8 mouse cellular contexts compared by ENCODE assay signal in the genomic region with DNA sequence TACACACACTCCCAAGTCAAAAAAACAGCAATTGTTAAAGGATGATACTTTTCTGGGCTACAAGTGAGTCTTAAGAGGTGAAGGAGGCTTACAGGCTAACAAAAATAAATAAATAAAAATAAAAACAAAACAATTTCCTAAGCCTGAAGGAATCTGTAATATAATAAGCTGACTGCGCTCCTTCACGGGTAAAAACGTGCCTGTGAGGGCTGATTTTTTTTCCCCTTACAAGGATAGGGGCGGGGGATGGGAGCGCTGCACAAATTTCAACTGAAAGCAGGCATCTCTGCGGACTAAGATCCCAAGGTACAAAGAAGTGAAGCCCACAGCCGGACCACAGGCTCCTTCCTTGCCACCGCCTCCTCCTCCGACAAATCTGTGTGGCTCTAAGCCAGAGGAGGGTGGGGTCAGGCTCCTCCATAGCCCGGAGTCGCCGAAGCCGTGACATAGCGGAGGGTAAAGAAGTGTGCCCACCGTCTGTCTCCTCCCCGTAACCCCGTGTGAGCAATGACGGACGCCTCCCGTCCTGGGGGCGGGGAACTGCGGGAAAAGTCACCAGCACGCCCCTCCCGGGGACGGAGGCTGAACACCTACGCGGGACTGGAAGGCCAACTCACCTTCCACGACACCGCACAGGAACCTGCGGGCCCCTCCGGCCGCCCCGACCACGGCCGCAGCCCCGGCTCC. TPM values are rescaled to one million over a fixed set of nuclear protein-coding genes. Genes with fewer than 3 reads are reported as not detected.
DNase-seq lines count a peak whose midpoint lies in the region; ATAC-seq lines count a peak whose summit lies in the region.

No protein-coding gene starts in this region.

- peak; percentile 34 for ATAC-seq in embryonic facial prominence, embryonic 13.5 days (ENCODE audit: insufficient number of reproducible peaks, insufficient read depth, low FRiP score, low TSS enrichment, low read depth)
- ATAC-seq in limb, embryonic 13.5 days (ENCODE audit: low FRiP score, low read depth): peak; percentile 33; the same call in 1 of the 2 replicates
- ATAC-seq in midbrain, embryonic 15.5 days (replicated peaks): peak; percentile 26

- H3K27ac ChIP-seq in embryonic facial prominence, embryonic 13.5 days: peak overlapping the region; percentile 98
- H3K27ac ChIP-seq in limb, embryonic 13.5 days: peak overlapping the region; percentile 96
- H3K27ac ChIP-seq in midbrain, embryonic 15.5 days: peak overlapping the region; percentile 99

- peak; percentile 90 for DNase-seq in 3T3-L1 (ENCODE audit: low read depth, low spot score)
- peak; percentile 30 to 60 for DNase-seq in adrenal gland, postnatal 4 days (ENCODE audit: low spot score in 2 of 2)
- peak; percentile 68 to 70 for DNase-seq in heart, adult 9 months (ENCODE audit: low spot score in 2 of 2)
- DNase-seq in kidney, adult 9 months: peak; percentile 82
- peak; percentile 80 to 82 for DNase-seq in spleen, postnatal 10 days (ENCODE audit: low spot score in 2 of 2)

- H3K9ac ChIP-seq in embryonic facial prominence, embryonic 13.5 days: peak overlapping the region; percentile 98
- H3K9ac ChIP-seq in limb, embryonic 13.5 days: peak overlapping the region; percentile 99
- peak overlapping the region; percentile 89 for H3K9ac ChIP-seq in midbrain, embryonic 15.5 days

- peak overlapping the region; percentile 99 for H3K4me3 ChIP-seq in embryonic facial prominence, embryonic 13.5 days
- H3K4me3 ChIP-seq in limb, embryonic 13.5 days: peak overlapping the region; percentile 100
- H3K4me3 ChIP-seq in midbrain, embryonic 15.5 days: peak overlapping the region; percentile 88

- under 1% methylated on average over 36 of the region's 36 CpGs for WGBS in embryonic facial prominence, embryonic 13.5 days
- under 1% methylated on average over 36 of the region's 36 CpGs for WGBS in limb, embryonic 13.5 days
- under 1% methylated on average over 36 of the region's 36 CpGs for WGBS in midbrain, embryonic 15.5 days

- no peaks in the 10 kb centered on the region for H3K9me3 ChIP-seq in embryonic facial prominence, embryonic 13.5 days
- H3K9me3 ChIP-seq in limb, embryonic 13.5 days: no peaks in the 10 kb centered on the region
- H3K9me3 ChIP-seq in midbrain, embryonic 15.5 days: no peaks in the 10 kb centered on the region

- peaks cover 27% of the 10 kb centered on the region for H3K36me3 ChIP-seq in embryonic facial prominence, embryonic 13.5 days
- peaks cover 29% of the 10 kb centered on the region for H3K36me3 ChIP-seq in limb, embryonic 13.5 days
- H3K36me3 ChIP-seq in midbrain, embryonic 15.5 days (replicated peaks): 0 out of 2 replicates have a peak, but pooled peaks cover 9% of the 10 kb centered on the region

- no peaks in the 10 kb centered on the region for H3K27me3 ChIP-seq in embryonic facial prominence, embryonic 13.5 days
- no peaks in the 10 kb centered on the region for H3K27me3 ChIP-seq in limb, embryonic 13.5 days
- no peaks in the 10 kb centered on the region for H3K27me3 ChIP-seq in midbrain, embryonic 15.5 days (replicated peaks)

- H3K4me2 ChIP-seq in embryonic facial prominence, embryonic 13.5 days: peak overlapping the region; percentile 62
- peak overlapping the region; percentile 74 for H3K4me2 ChIP-seq in limb, embryonic 13.5 days (replicated peaks)
- peak overlapping the region; percentile 62 for H3K4me2 ChIP-seq in midbrain, embryonic 15.5 days

- H3K4me1 ChIP-seq in embryonic facial prominence, embryonic 13.5 days: peaks cover 28% of the 10 kb centered on the region
- peaks cover 29% of the 10 kb centered on the region for H3K4me1 ChIP-seq in limb, embryonic 13.5 days
- peaks cover 37% of the 10 kb centered on the region for H3K4me1 ChIP-seq in midbrain, embryonic 15.5 days

RNA-seq across cellular contexts. Expression of a gene that starts 1.2 kb away (rescaled TPM):
- 100 to 1,000 TPM; 105 to 123 TPM for total RNA-seq in adrenal gland, postnatal 4 days (2021)
- polyA plus RNA-seq in embryonic facial prominence, embryonic 13.5 days (2015; fragmentation: Nextera tagmentation; extraction: Ambion mirVana): 70.7 and 74.5 TPM in 2 replicates
- polyA plus RNA-seq in limb, embryonic 13.5 days (2015; fragmentation: Nextera tagmentation; extraction: Ambion mirVana): 66.0 and 68.2 TPM in 2 replicates
- polyA plus RNA-seq in midbrain, embryonic 15.5 days (2015; fragmentation: Nextera tagmentation; extraction: Ambion mirVana): 91.4 TPM in 2 replicates

RNA-seq across cellular contexts. Expression of a gene that starts 33.1 kb away (rescaled TPM):
- total RNA-seq in adrenal gland, postnatal 4 days (2021): 10 to 100 TPM; 38.4 to 42.9 TPM
- polyA plus RNA-seq in embryonic facial prominence, embryonic 13.5 days (2015; fragmentation: Nextera tagmentation; extraction: Ambion mirVana): 16.8 and 17.7 TPM in 2 replicates
- 15.4 and 16.8 TPM in 2 replicates for polyA plus RNA-seq in limb, embryonic 13.5 days (2015; fragmentation: Nextera tagmentation; extraction: Ambion mirVana)
- polyA plus RNA-seq in midbrain, embryonic 15.5 days (2015; fragmentation: Nextera tagmentation; extraction: Ambion mirVana): 6.3 and 6.9 TPM in 2 replicates

RNA-seq across cellular contexts. Expression of a gene that starts 33.4 kb away (rescaled TPM):
- 1 to 10 TPM; 1.0 to 2.5 TPM for total RNA-seq in adrenal gland, postnatal 4 days (2021)
- 1.3 TPM in 2 replicates for polyA plus RNA-seq in embryonic facial prominence, embryonic 13.5 days (2015; fragmentation: Nextera tagmentation; extraction: Ambion mirVana)
- 0.55 and 0.70 TPM in 2 replicates for polyA plus RNA-seq in limb, embryonic 13.5 days (2015; fragmentation: Nextera tagmentation; extraction: Ambion mirVana)
- polyA plus RNA-seq in midbrain, embryonic 15.5 days (2015; fragmentation: Nextera tagmentation; extraction: Ambion mirVana): 7.0 and 7.2 TPM in 2 replicates

RNA-seq across cellular contexts. Expression of a gene that starts 39.7 kb away (rescaled TPM):
- total RNA-seq in adrenal gland, postnatal 4 days (2021): 1 to 10 TPM in 1 of 2 experiments, not detected in 1; 1.1 TPM
- 1.6 and 2.5 TPM in 2 replicates for polyA plus RNA-seq in embryonic facial prominence, embryonic 13.5 days (2015; fragmentation: Nextera tagmentation; extraction: Ambion mirVana)
- polyA plus RNA-seq in limb, embryonic 13.5 days (2015; fragmentation: Nextera tagmentation; extraction: Ambion mirVana): 2.7 and 3.5 TPM in 2 replicates
- 0.91 and 1.2 TPM in 2 replicates for polyA plus RNA-seq in midbrain, embryonic 15.5 days (2015; fragmentation: Nextera tagmentation; extraction: Ambion mirVana)

Comparison
In these comparisons a context has a peak if more than half of its experiments do, and no peak if none do; other contexts are left out.
1. Peak in every context shown above with its lines: DNase-seq, ATAC-seq, H3K4me3 ChIP-seq and H3K27ac ChIP-seq.